Mouse (Mus musculus): ENCODE results near the gene Wnt16. TPM values are rescaled to one million over a fixed set of nuclear protein-coding genes. Genes with fewer than 3 reads are reported as not detected.

Gene Wnt16
- total and polyA plus RNA-seq, 3 experiments: not detected

DNA sequence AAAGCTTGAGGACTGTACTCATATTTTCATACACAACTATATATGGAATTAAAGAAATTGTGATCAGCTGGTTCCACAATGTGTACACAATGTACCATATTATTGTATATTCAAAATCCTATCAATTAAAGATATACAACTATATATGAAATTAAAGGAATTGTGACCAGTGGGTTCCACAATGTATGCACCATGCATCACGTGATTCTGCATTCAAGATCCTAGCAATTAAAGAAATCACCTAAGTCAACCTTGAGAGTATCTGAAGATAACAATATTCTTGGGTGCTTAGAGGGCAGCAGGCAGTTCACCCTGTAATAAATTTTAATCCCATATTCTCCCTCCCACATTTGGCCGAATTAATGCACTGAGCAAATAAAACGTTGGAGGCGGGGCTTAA lies 22.0 kb upstream of the Wnt16 start:
- H3K4me1 ChIP-seq (ENCODE audit: control insufficient read depth in 1 of 2, insufficient read depth in 2 of 2, low read length in 2 of 2): no peaks in the 10 kb centered on the region
- H3K27ac ChIP-seq (ENCODE audit: control insufficient read depth, low read depth, low read length): no peak overlapping the region
- H3K36me3 ChIP-seq (ENCODE audit: control insufficient read depth in 1 of 2, insufficient read depth in 2 of 2, low read length in 2 of 2): no peaks in the 10 kb centered on the region; a peak in 1 of 4 replicates
- H3K4me3 ChIP-seq (ENCODE audit: control insufficient read depth in 1 of 2, insufficient read depth in 1 of 2, low read depth in 2 of 2, low read length in 2 of 2): no peak overlapping the region
- no peak overlapping the region for H3K9ac ChIP-seq (ENCODE audit: control insufficient read depth, low read depth, low read length, poor library complexity, severe bottlenecking)
- H3K79me2 ChIP-seq (ENCODE audit: control insufficient read depth, insufficient read depth, low read length, poor library complexity): no peaks in the 10 kb centered on the region
- no peaks in the 10 kb centered on the region; a peak in 2 of 4 replicates for H3K27me3 ChIP-seq (ENCODE audit: control insufficient read depth in 1 of 2, insufficient read depth in 2 of 2, low read length in 2 of 2)
- H3K9me3 ChIP-seq (replicated peaks; ENCODE audit: insufficient read depth, low read length): no peaks in the 10 kb centered on the region
- TF ChIP-seq TBP (IDR thresholded peaks at IDR 0.05; ENCODE audit: low read depth, low read length): no peak
- no peak for TF ChIP-seq POLR2AphosphoS5 (IDR thresholded peaks at IDR 0.05; ENCODE audit: borderline replicate concordance, low read depth, low read length)
- TF ChIP-seq RAD21 (IDR thresholded peaks at IDR 0.05; ENCODE audit: low read depth, low read length): no peak
- no peak for TF ChIP-seq ZC3H11A (IDR thresholded peaks at IDR 0.05; ENCODE audit: low read depth, low read length)
- TF ChIP-seq KAT2A (conservative IDR thresholded peaks at IDR 0.05; ENCODE audit: low read depth, low read length): no peak
- no peak for TF ChIP-seq USF1 (IDR thresholded peaks at IDR 0.05; ENCODE audit: low read depth, low read length)
- TF ChIP-seq NELFE (IDR thresholded peaks at IDR 0.05; ENCODE audit: low read depth, low read length): no peak
- TF ChIP-seq TAL1 (IDR thresholded peaks at IDR 0.05; ENCODE audit: low read length): no peak
- no peak for TF ChIP-seq MYB (IDR thresholded peaks at IDR 0.05; ENCODE audit: low read depth, low read length)
- TF ChIP-seq POLR2AphosphoS2 (IDR thresholded peaks at IDR 0.05; ENCODE audit: low read length): no peak
- no peak for TF ChIP-seq GABPA (IDR thresholded peaks at IDR 0.05; ENCODE audit: low read depth, low read length)
- no peak for TF ChIP-seq NRF1 (IDR thresholded peaks at IDR 0.05; ENCODE audit: insufficient read depth, low read depth, low read length, poor library complexity, severe bottlenecking)
- DNase-seq (ENCODE audit: low read depth, low spot score): no peak

DNA sequence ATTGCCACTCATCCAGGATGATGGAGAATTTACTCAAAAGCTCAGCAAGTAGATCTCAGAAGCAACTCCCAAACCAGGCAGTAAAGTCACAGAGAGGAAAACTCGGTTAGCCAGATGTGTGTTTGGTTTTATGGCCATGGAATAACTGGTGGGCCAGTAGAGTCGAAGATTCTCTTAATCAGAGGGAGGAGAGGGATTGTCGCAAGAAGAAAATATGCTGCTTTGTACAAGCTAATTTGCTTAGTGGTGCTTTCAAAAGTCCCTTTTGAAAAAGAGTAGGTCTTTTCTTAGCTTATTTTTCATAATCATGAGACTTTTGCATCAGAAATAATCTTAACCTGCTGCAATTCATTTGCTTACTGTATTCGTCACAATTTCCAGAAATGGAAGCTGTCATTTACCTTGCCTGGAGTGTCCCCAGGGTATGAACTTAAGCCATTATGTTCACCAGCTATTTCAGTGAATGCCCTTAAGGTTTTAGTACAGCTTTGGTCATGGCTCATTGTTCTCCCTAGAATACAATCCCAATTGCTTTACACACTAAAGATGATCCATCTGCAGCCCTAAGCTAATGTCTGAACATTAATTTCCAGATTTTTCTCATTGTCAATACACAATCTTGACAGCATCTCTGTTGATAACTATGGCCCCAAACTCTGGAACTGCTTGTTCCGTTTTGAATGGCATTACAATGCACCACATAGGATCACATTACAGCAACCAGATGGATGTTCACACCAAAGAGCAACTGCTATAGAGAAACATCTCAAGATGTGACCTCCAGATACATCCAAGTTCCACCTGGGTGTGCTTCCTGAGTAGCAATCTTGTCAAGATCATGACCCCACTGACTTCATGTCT lies 20.0 kb upstream of the Wnt16 start:
- Histone ChIP-seq H3K79me2 (ENCODE audit: control insufficient read depth, insufficient read depth, low read length, poor library complexity) (no peaks in the 10 kb centered on the region), H3K9me3 (replicated peaks; ENCODE audit: insufficient read depth, low read length) (no peaks in the 10 kb centered on the region), H3K27ac (ENCODE audit: control insufficient read depth, low read depth, low read length) (no peak overlapping the region), H3K27me3 (ENCODE audit: control insufficient read depth in 1 of 2, insufficient read depth in 2 of 2, low read length in 2 of 2) (no peaks in the 10 kb centered on the region; a peak in 2 of 4 replicates), H3K4me3 (ENCODE audit: control insufficient read depth in 1 of 2, insufficient read depth in 1 of 2, low read depth in 2 of 2, low read length in 2 of 2) (no peak overlapping the region), H3K36me3 (ENCODE audit: control insufficient read depth in 1 of 2, insufficient read depth in 2 of 2, low read length in 2 of 2) (no peaks in the 10 kb centered on the region; a peak in 1 of 4 replicates), H3K4me1 (ENCODE audit: control insufficient read depth in 1 of 2, insufficient read depth in 2 of 2, low read length in 2 of 2) (no peaks in the 10 kb centered on the region), H3K9ac (ENCODE audit: control insufficient read depth, low read depth, low read length, poor library complexity, severe bottlenecking) (no peak overlapping the region)
- DNase-seq (ENCODE audit: low read depth, low spot score): no peak
- TF ChIP-seq E2F4 (IDR thresholded peaks at IDR 0.05; ENCODE audit: borderline replicate concordance, low read depth, low read length) (no peak), ZKSCAN1 (IDR thresholded peaks at IDR 0.05; ENCODE audit: low read depth, low read length) (no peak)
